Mouse (Mus musculus): ENCODE data around the gene Sept4. TPM values are rescaled to one million over a fixed set of nuclear protein-coding genes. Genes with fewer than 3 reads are reported as not detected.

Sept4 gene
- polyA plus RNA-seq, 1 experiment from 2014 or later = 13.3 TPM

- Histone ChIP-seq H3K27ac (ENCODE audit: low read depth, low read length) (no peak overlapping the region), H3K9me3 (replicated peaks; ENCODE audit: control insufficient read depth, low read length) (no peaks in the 10 kb centered on the region), H3K4me2 (no peak overlapping the region), H3K9ac (ENCODE audit: low read depth, low read length) (no peak overlapping the region), H3K4me1 (ENCODE audit: control insufficient read depth, insufficient read depth, low read length) (peaks cover 38% of the 10 kb centered on the region), H3K36me3 (ENCODE audit: control insufficient read depth, insufficient read depth, low read length) (no peaks in the 10 kb centered on the region), H3K27me3 (ENCODE audit: control insufficient read depth, insufficient read depth, low read length) (no peaks in the 10 kb centered on the region), H3K4me3 (ENCODE audit: low read depth, low read length) (no peak overlapping the region)
- WGBS (ENCODE audit: insufficient replicate concordance) = 55% methylated on average over 21 of the region's 21 CpGs
- ATAC-seq (replicated peaks; ENCODE audit: insufficient number of reproducible peaks, low FRiP score, low TSS enrichment) = no peak
These were observed 5.9 kb downstream of the Sept4 start for GRCm38 (mm10) chr11:87574520-87575180.

- Histone ChIP-seq H3K4me3 (ENCODE audit: low read depth, low read length) (peak overlapping the region; percentile 49), H3K9ac (ENCODE audit: low read depth, low read length) (peak overlapping the region; percentile 70; the same call in 1 of the 2 replicates), H3K4me2 (peak overlapping the region; percentile 76), H3K27ac (ENCODE audit: low read depth, low read length) (no peak overlapping the region), H3K36me3 (ENCODE audit: control insufficient read depth, insufficient read depth, low read length) (no peaks in the 10 kb centered on the region), H3K9me3 (replicated peaks; ENCODE audit: control insufficient read depth, low read length) (no peaks in the 10 kb centered on the region), H3K4me1 (ENCODE audit: control insufficient read depth, insufficient read depth, low read length) (peaks cover 31% of the 10 kb centered on the region), H3K27me3 (ENCODE audit: control insufficient read depth, insufficient read depth, low read length) (0 out of 2 replicates have a peak, but pooled peaks cover 2% of the 10 kb centered on the region)
- 28% methylated on average over 6 of the region's 6 CpGs for WGBS (ENCODE audit: insufficient replicate concordance)
- ATAC-seq (replicated peaks; ENCODE audit: insufficient number of reproducible peaks, low FRiP score, low TSS enrichment) = no peak
These were observed 9.0 kb downstream of the Sept4 start for GRCm38 (mm10) chr11:87577601-87578248.

GRCm38 (mm10) chr11:87578249-87578962 is 9.7 kb downstream of the Sept4 start:
- under 1% methylated on average over 40 of the region's 40 CpGs for WGBS (ENCODE audit: insufficient replicate concordance)
- H3K4me1 ChIP-seq (ENCODE audit: control insufficient read depth, insufficient read depth, low read length) = peaks cover 31% of the 10 kb centered on the region
- peak; percentile 73 for ATAC-seq (replicated peaks; ENCODE audit: insufficient number of reproducible peaks, low FRiP score, low TSS enrichment)

GRCm38 (mm10) chr11:87578963-87579601 is 10.4 kb downstream of the Sept4 start:
- Histone ChIP-seq H3K27ac (ENCODE audit: low read depth, low read length) (peak overlapping the region; percentile 42; the same call in 1 of the 2 replicates), H3K9me3 (replicated peaks; ENCODE audit: control insufficient read depth, low read length) (no peaks in the 10 kb centered on the region), H3K4me2 (peak overlapping the region; percentile 76), H3K4me1 (ENCODE audit: control insufficient read depth, insufficient read depth, low read length) (peaks cover 31% of the 10 kb centered on the region), H3K27me3 (ENCODE audit: control insufficient read depth, insufficient read depth, low read length) (0 out of 2 replicates have a peak, but pooled peaks cover 2% of the 10 kb centered on the region), H3K36me3 (ENCODE audit: control insufficient read depth, insufficient read depth, low read length) (no peaks in the 10 kb centered on the region), H3K9ac (ENCODE audit: low read depth, low read length) (peak overlapping the region; percentile 70; the same call in 1 of the 2 replicates), H3K4me3 (ENCODE audit: low read depth, low read length) (peak overlapping the region; percentile 49)
- 16% methylated on average over 10 of the region's 10 CpGs for WGBS (ENCODE audit: insufficient replicate concordance)
- 0 out of 2 replicates have a peak, but pooled peaks have one; percentile 18 for ATAC-seq (replicated peaks; ENCODE audit: insufficient number of reproducible peaks, low FRiP score, low TSS enrichment)

More at GRCm38 (mm10) chr11:87578249-87578962, 9.7 kb downstream of the Sept4 start:
- Histone ChIP-seq H3K27me3 (ENCODE audit: control insufficient read depth, insufficient read depth, low read length) (0 out of 2 replicates have a peak, but pooled peaks cover 2% of the 10 kb centered on the region), H3K4me3 (ENCODE audit: low read depth, low read length) (peak overlapping the region; percentile 49), H3K36me3 (ENCODE audit: control insufficient read depth, insufficient read depth, low read length) (no peaks in the 10 kb centered on the region), H3K9me3 (replicated peaks; ENCODE audit: control insufficient read depth, low read length) (no peaks in the 10 kb centered on the region), H3K27ac (ENCODE audit: low read depth, low read length) (peak overlapping the region; percentile 41; the same call in 1 of the 2 replicates), H3K4me2 (peak overlapping the region; percentile 76), H3K9ac (ENCODE audit: low read depth, low read length) (peak overlapping the region; percentile 70)

- Histone ChIP-seq H3K36me3 (ENCODE audit: control insufficient read depth, insufficient read depth, low read length) (no peaks in the 10 kb centered on the region), H3K27me3 (ENCODE audit: control insufficient read depth, insufficient read depth, low read length) (0 out of 2 replicates have a peak, but pooled peaks cover 2% of the 10 kb centered on the region), H3K9ac (ENCODE audit: low read depth, low read length) (no peak overlapping the region), H3K4me1 (ENCODE audit: control insufficient read depth, insufficient read depth, low read length) (peaks cover 30% of the 10 kb centered on the region), H3K4me2 (no peak overlapping the region), H3K9me3 (replicated peaks; ENCODE audit: control insufficient read depth, low read length) (no peaks in the 10 kb centered on the region), H3K27ac (ENCODE audit: low read depth, low read length) (peak overlapping the region; percentile 42; the same call in 1 of the 2 replicates), H3K4me3 (ENCODE audit: low read depth, low read length) (no peak overlapping the region)
- ATAC-seq (replicated peaks; ENCODE audit: insufficient number of reproducible peaks, low FRiP score, low TSS enrichment) = no peak
- WGBS (ENCODE audit: insufficient replicate concordance) = 32% methylated on average over 1 of the region's 1 CpGs
These were observed 11.0 kb downstream of the Sept4 start for GRCm38 (mm10) chr11:87579713-87580112.

- 53% methylated on average over 10 of the region's 10 CpGs for WGBS (ENCODE audit: insufficient replicate concordance)
- Histone ChIP-seq H3K36me3 (ENCODE audit: control insufficient read depth, insufficient read depth, low read length) (no peaks in the 10 kb centered on the region), H3K4me1 (ENCODE audit: control insufficient read depth, insufficient read depth, low read length) (peaks cover 23% of the 10 kb centered on the region), H3K27me3 (ENCODE audit: control insufficient read depth, insufficient read depth, low read length) (0 out of 2 replicates have a peak, but pooled peaks cover 2% of the 10 kb centered on the region), H3K9me3 (replicated peaks; ENCODE audit: control insufficient read depth, low read length) (no peaks in the 10 kb centered on the region), H3K4me2 (peak overlapping the region; percentile 8; the same call in 1 of the 2 replicates), H3K9ac (ENCODE audit: low read depth, low read length) (no peak overlapping the region), H3K27ac (ENCODE audit: low read depth, low read length) (no peak overlapping the region), H3K4me3 (ENCODE audit: low read depth, low read length) (no peak overlapping the region)
- no peak for ATAC-seq (replicated peaks; ENCODE audit: insufficient number of reproducible peaks, low FRiP score, low TSS enrichment)
These were observed 11.9 kb downstream of the Sept4 start for GRCm38 (mm10) chr11:87580543-87581085.

GRCm38 (mm10) chr11:87581161-87581865 is 12.6 kb downstream of the Sept4 start:
- Histone ChIP-seq H3K9ac (ENCODE audit: low read depth, low read length) (no peak overlapping the region), H3K36me3 (ENCODE audit: control insufficient read depth, insufficient read depth, low read length) (no peaks in the 10 kb centered on the region), H3K27ac (ENCODE audit: low read depth, low read length) (no peak overlapping the region), H3K4me3 (ENCODE audit: low read depth, low read length) (no peak overlapping the region), H3K9me3 (replicated peaks; ENCODE audit: control insufficient read depth, low read length) (no peaks in the 10 kb centered on the region), H3K27me3 (ENCODE audit: control insufficient read depth, insufficient read depth, low read length) (0 out of 2 replicates have a peak, but pooled peaks cover 2% of the 10 kb centered on the region), H3K4me1 (ENCODE audit: control insufficient read depth, insufficient read depth, low read length) (peaks cover 23% of the 10 kb centered on the region), H3K4me2 (no peak overlapping the region)
- no peak for ATAC-seq (replicated peaks; ENCODE audit: insufficient number of reproducible peaks, low FRiP score, low TSS enrichment)
- 78% methylated on average over 12 of the region's 12 CpGs for WGBS (ENCODE audit: insufficient replicate concordance)
